Mouse (Mus musculus) stomach, embryonic 15.5 days (tissue): ENCODE measurements around the gene Chchd1. TPM values are rescaled to one million over a fixed set of nuclear protein-coding genes. Genes with fewer than 3 reads are reported as not detected.
A peak's percentile ranks its signal among the peaks of the same experiment; 100 is the strongest.

ENCODE experiments used
- ATAC-seq: fragments of 200-750 bp; cut with Nextera tagmentation; 2 replicates; pipeline ENCODE4 v1.8.0; 2017; ENCODE audit warnings: low read depth, moderate number of reproducible peaks, moderate TSS enrichment; ENCODE audit not compliant: insufficient read depth, low FRiP score
- H3K27ac ChIP-seq: fragments of 300-500 bp; sonication (generic); 2 replicates; pipeline ENCODE4 v1.5.1; 2015; ENCODE audit warnings: mild to moderate bottlenecking, inconsistent platforms
- H3K27me3 ChIP-seq: fragments of 300-500 bp; sonication (generic); replicated peaks from 2 replicates; pipeline ENCODE4 v1.6.1; 2015; ENCODE audit warnings: inconsistent platforms
- H3K36me3 ChIP-seq: fragments of 300-500 bp; sonication (generic); 2 replicates; pipeline ENCODE4 v1.6.1; 2015; ENCODE audit warnings: inconsistent platforms
- H3K4me1 ChIP-seq: fragments of 300-500 bp; sonication (generic); 2 replicates; pipeline ENCODE4 v1.6.1; 2015; ENCODE audit warnings: inconsistent platforms
- H3K4me2 ChIP-seq: fragments of 300-500 bp; sonication (generic); 2 replicates; pipeline ENCODE4 v1.6.1; 2015; ENCODE audit warnings: mild to moderate bottlenecking, inconsistent platforms
- H3K4me3 ChIP-seq: fragments of 300-500 bp; sonication (generic); replicated peaks from 2 replicates; pipeline ENCODE4 v1.5.1; 2015; ENCODE audit warnings: inconsistent platforms
- H3K9ac ChIP-seq: fragments of 300-500 bp; sonication (generic); 2 replicates; pipeline ENCODE4 v1.6.1; 2015; ENCODE audit warnings: inconsistent platforms
- H3K9me3 ChIP-seq: fragments of 300-500 bp; sonication (generic); 2 replicates; pipeline ENCODE4 v1.6.1; 2016; ENCODE audit warnings: inconsistent platforms
- WGBS: fragments of 180-500 bp; shearing (Covaris S2); methylation state at CpG from one replicate; pipeline ENCODE4 v1.1.7; 2015; 5-methylcytosine and 5-hydroxymethylcytosine counted together
- polyA plus RNA-seq: library from polyadenylated mRNA; unstranded; fragments of >200 nt; fragmentation: Nextera tagmentation; extraction: Ambion mirVana; gene quantifications from 2 replicates; pipeline ENCODE4 v1.2.1, GENCODE M21; 2015

The Chchd1 gene
- polyA plus RNA-seq, 1 experiment from 2014 or later = 192 TPM

DNA sequence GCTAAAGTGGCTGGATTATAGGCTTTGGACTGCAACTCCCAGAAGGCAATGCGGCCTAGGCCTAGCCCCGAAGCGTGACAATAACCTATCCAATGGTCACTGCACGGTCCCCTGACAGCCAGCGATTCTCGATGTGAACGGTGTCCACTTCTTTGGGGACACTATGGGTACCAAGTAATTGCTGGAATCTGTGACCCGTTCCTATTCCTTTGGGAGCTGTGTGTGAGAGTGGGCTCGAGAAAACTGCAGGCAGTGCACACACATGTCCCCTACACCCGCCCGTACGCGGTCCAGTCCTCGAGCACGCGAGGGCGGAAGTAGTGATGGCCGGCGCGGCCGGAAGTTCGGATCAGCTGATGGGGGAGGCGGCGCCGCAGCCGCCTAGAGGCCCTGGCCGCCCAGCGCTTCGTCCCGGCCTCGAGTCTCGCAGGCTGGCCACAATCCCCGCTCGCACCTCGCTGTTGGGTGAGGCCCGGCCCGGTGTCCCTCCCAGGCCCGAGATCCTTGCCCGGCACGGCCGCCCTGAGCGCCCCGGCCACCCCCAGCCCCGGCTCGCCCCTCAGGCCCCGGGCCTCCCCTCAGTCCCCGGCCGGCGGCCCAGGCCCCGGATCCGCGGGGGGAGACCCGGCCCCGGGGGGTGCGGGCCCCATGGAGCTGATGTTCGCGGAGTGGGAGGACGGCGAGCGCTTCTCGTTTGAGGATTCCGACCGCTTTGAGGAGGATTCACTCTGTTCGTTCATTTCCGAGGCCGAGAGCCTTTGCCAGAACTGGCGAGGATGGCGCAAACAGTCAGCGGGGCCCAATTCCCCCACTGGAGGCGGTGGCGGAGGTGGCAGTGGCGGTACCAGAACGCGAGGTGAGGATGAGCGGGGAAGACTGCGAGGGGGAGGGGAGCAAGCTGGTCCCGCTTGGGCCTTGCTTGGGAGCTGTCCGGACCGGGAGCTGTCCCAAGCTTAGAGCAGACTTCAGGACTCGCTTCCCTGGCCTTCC is 4.7 kb downstream of the Chchd1 start, which contains the start of gene Zswim8:
Gene Zswim8, plus strand, starts transcription at position 352 of the 990 bp plus-strand sequence.
- WGBS = under 1% methylated on average over 80 of the region's 80 CpGs
- Histone ChIP-seq H3K36me3 (peaks cover 26% of the 10 kb centered on the region), H3K9ac (peak within 1 kb of the TSS; percentile 99), H3K4me2 (peak within 1 kb of the TSS; percentile 79), H3K9me3 (no peaks in the 10 kb centered on the region), H3K27ac (peak within 1 kb of the TSS; percentile 86), H3K27me3 (no peaks in the 10 kb centered on the region), H3K4me3 (peak within 1 kb of the TSS; percentile 90), H3K4me1 (peaks cover 13% of the 10 kb centered on the region)
- ATAC-seq = peak; percentile 93

DNA sequence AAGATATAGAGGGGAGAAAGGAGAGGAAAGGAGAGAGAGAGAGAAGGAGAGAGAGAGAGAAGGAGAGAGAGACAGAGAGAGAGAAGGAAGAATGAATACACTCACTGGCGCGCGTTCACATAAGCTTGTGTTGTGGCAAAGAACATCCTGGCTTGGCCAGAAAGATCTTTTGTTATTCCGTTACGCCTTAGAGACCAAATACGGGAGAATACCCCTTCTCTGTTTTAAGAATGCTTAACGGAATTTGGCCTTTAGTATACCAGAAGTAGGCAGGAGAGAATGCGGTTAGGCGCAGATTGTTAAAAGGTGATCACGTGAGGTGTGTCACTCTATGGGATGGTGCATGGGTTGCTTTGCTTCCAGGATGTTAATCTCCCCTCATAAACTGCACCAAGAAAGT is 5.4 kb downstream of the Chchd1 start:
- no peaks in the 10 kb centered on the region for H3K27me3 ChIP-seq
- H3K4me1 ChIP-seq = peaks cover 13% of the 10 kb centered on the region
- no peak for ATAC-seq
- peaks cover 33% of the 10 kb centered on the region for H3K36me3 ChIP-seq
- H3K9me3 ChIP-seq = no peaks in the 10 kb centered on the region
- peak overlapping the region; percentile 90 for H3K4me3 ChIP-seq
- peak overlapping the region; percentile 79 for H3K4me2 ChIP-seq
- WGBS = 7% methylated on average over 10 of the region's 10 CpGs
- H3K9ac ChIP-seq = peak overlapping the region; percentile 99
- H3K27ac ChIP-seq = no peak overlapping the region

DNA sequence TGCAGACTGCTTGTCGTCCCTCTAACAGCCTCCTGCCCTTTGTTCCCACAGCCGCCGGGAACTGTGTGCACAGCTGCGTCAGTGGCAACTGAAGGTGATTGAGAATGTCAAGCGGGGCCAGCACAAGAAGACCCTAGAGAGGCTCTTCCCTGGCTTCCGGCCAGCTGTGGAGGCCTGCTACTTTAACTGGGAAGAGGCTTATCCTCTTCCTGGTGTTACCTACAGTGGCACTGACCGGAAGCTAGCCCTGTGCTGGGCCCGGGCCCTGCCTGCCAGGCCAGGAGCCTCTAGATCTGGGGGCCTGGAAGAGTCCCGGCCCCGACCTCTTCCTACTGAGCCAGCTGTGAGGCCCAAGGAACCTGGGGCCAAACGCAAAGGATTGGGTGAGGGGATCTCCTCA is 11.0 kb downstream of the Chchd1 start:
- H3K27me3 ChIP-seq = no peaks in the 10 kb centered on the region
- 65% methylated on average over 11 of the region's 11 CpGs for WGBS
- peaks cover 9% of the 10 kb centered on the region for H3K4me1 ChIP-seq
- H3K27ac ChIP-seq = peak overlapping the region; percentile 57; the same call in 1 of the 2 replicates
- H3K36me3 ChIP-seq = peaks cover 73% of the 10 kb centered on the region
- no peak overlapping the region for H3K4me3 ChIP-seq
- no peaks in the 10 kb centered on the region for H3K9me3 ChIP-seq
- peak; percentile 58 for ATAC-seq
- no peak overlapping the region for H3K9ac ChIP-seq
- H3K4me2 ChIP-seq = no peak overlapping the region

DNA sequence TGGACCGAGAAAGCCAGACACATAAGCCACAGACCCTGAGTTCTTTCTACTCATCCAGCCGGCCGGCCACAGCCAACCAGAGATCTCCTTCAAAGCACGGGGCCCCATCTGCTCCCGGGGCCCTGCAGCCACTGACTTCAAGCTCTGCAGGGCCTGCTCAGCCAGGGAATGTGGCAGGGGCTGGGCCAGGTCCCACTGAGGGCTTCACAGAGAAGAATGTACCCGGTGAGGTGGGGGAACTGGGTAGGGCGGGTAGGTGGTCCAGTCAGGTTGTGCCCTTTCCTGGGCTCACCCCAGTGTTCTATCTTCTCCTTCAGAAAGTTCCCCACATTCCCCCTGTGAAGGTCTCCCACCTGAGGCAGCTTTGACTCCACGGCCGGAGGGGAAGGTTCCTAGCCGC is 15.6 kb downstream of the Chchd1 start:
- Histone ChIP-seq H3K4me3 (no peak overlapping the region), H3K36me3 (peaks cover 82% of the 10 kb centered on the region), H3K27me3 (no peaks in the 10 kb centered on the region), H3K27ac (no peak overlapping the region), H3K4me1 (peaks cover 4% of the 10 kb centered on the region), H3K4me2 (no peak overlapping the region), H3K9ac (no peak overlapping the region), H3K9me3 (no peaks in the 10 kb centered on the region)
- ATAC-seq = no peak
- WGBS = 88% methylated on average over 10 of the region's 10 CpGs

DNA sequence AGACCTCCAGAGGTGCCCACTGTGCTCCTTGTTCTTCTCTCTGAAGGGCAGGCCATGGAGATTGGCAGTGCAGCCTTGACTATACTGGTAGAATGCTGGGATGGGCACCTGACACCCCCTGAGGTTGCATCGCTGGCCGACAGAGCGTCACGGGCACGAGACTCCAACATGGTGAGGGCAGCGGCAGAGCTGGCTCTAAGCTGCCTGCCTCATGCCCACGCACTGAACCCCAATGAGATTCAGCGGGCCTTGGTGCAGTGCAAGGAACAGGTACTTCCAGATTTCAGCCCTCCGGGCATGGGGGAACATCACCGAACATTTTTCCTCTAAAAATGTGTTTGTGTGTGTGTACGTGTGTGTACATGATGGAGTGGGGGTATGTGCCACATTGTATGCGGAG is 17.0 kb downstream of the Chchd1 start:
- no peak overlapping the region for H3K27ac ChIP-seq
- no peaks in the 10 kb centered on the region for H3K9me3 ChIP-seq
- H3K4me2 ChIP-seq = no peak overlapping the region
- ATAC-seq = no peak
- H3K36me3 ChIP-seq = peaks cover 80% of the 10 kb centered on the region
- H3K4me1 ChIP-seq = no peaks in the 10 kb centered on the region; the same call in 1 of the 2 replicates
- H3K27me3 ChIP-seq = no peaks in the 10 kb centered on the region
- no peak overlapping the region for H3K9ac ChIP-seq
- 91% methylated on average over 12 of the region's 12 CpGs for WGBS
- no peak overlapping the region for H3K4me3 ChIP-seq

DNA sequence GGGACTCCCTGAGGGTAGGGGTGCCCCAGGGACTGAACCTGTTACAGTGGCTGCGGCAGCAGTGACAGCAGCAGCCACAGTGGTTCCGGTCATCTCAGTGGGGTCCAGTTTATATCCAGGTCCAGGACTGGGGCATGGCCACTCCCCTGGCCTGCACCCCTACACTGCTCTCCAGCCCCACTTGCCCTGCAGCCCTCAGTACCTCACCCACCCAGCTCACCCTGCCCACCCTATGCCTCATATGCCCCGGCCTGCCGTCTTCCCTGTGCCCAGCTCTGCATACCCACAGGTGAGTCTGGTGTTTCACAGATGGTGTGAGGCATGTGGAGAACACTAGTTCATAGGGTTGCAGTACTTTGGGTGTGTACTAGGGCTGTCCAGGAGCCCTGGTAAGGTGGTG is 18.6 kb downstream of the Chchd1 start:
- WGBS = 91% methylated on average over 4 of the region's 4 CpGs
- Histone ChIP-seq H3K4me1 (no peaks in the 10 kb centered on the region), H3K4me3 (no peak overlapping the region), H3K4me2 (no peak overlapping the region), H3K9ac (no peak overlapping the region), H3K27me3 (no peaks in the 10 kb centered on the region), H3K36me3 (peaks cover 76% of the 10 kb centered on the region), H3K9me3 (no peaks in the 10 kb centered on the region), H3K27ac (no peak overlapping the region)
- ATAC-seq = no peak; the same call in 1 of the 2 replicates

DNA sequence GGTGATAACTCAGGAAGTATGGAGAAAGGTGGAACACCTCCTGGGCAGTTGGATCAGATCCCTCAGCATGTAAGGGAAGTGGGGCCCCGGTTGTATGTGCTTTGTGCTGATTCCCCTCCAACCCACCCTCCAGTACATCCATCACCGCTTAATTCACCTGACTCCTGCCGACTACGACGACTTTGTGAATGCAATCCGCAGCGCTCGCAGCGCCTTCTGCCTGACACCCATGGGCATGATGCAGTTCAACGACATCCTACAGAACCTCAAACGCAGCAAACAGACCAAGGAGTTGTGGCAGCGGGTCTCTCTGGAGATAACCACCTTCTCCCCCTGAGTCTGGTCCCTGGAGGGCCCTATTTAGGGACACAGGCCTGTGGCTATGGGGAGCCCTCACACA is 20.2 kb downstream of the Chchd1 start:
- H3K4me1 ChIP-seq = no peaks in the 10 kb centered on the region
- H3K9ac ChIP-seq = no peak overlapping the region
- 84% methylated on average over 12 of the region's 12 CpGs for WGBS
- no peaks in the 10 kb centered on the region for H3K9me3 ChIP-seq
- peaks cover 75% of the 10 kb centered on the region for H3K36me3 ChIP-seq
- no peak overlapping the region for H3K4me2 ChIP-seq
- ATAC-seq = no peak
- H3K27ac ChIP-seq = no peak overlapping the region
- H3K4me3 ChIP-seq = no peak overlapping the region
- no peaks in the 10 kb centered on the region for H3K27me3 ChIP-seq

DNA sequence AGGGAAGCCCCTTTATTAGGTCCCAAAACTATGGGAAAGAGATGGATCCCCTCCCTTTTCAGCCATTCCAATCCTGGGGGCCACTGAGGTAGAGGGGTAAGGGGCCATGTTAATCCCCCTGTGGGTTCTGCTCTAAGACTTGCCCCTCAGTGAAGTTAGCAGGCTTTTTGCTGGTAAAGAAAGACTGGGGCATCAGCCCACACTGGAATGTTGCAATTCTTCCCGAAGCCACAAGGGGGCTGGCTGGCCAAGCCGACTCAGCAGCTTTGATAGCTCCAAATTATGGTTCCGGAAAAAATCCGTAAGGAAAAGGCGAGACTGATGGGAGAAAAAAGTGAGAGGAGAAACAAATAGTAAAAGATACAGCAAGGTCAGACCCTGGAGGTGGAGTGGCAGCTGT is 21.2 kb downstream of the Chchd1 start:
- H3K4me1 ChIP-seq = no peaks in the 10 kb centered on the region
- H3K9ac ChIP-seq = no peak overlapping the region
- no peak overlapping the region for H3K27ac ChIP-seq
- ATAC-seq = no peak
- 22% methylated on average over 5 of the region's 5 CpGs for WGBS
- no peak overlapping the region for H3K4me3 ChIP-seq
- no peaks in the 10 kb centered on the region for H3K9me3 ChIP-seq
- no peak overlapping the region for H3K4me2 ChIP-seq
- peaks cover 72% of the 10 kb centered on the region for H3K36me3 ChIP-seq
- no peaks in the 10 kb centered on the region for H3K27me3 ChIP-seq

DNA sequence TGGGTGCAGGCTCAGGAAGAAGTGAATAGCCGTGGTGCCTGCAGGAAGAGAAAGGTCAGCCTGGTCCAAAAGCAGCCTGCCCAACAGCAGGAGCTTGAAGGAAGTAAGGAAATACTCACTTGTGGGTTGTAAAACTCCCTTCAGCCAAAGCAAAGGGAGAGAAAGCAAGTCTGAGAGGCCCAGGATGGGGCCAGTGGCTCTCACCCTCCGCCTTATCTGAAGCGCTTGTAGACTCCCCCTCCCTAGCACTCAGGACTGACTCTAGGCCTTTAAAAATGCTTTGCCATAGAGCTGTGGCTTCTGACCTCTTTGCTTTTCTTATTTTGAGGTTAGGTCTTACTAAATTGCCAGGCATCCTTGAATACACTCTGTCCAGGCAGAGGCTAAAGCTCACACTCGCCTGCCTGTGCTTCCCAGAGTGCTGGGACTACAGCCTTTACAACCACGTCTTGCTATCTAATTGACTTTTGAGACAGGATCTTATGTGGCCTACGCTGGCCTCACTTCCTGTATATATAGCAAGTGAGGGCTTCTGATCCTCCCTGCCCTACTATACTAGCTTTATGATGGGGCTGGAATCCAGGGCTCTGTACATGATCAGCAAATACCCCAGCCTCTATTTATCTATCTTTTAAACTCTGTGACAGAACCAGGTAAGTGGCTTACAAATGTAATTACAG is 23.0 kb downstream of the Chchd1 start:
- H3K4me2 ChIP-seq = no peak overlapping the region
- no peaks in the 10 kb centered on the region for H3K4me1 ChIP-seq
- no peaks in the 10 kb centered on the region for H3K9me3 ChIP-seq
- ATAC-seq = no peak
- peaks cover 75% of the 10 kb centered on the region for H3K36me3 ChIP-seq
- no peak overlapping the region for H3K9ac ChIP-seq
- H3K4me3 ChIP-seq = no peak overlapping the region
- 63% methylated on average over 6 of the region's 6 CpGs for WGBS
- H3K27me3 ChIP-seq = no peaks in the 10 kb centered on the region
- H3K27ac ChIP-seq = peak overlapping the region; percentile 48; the same call in 1 of the 2 replicates

DNA sequence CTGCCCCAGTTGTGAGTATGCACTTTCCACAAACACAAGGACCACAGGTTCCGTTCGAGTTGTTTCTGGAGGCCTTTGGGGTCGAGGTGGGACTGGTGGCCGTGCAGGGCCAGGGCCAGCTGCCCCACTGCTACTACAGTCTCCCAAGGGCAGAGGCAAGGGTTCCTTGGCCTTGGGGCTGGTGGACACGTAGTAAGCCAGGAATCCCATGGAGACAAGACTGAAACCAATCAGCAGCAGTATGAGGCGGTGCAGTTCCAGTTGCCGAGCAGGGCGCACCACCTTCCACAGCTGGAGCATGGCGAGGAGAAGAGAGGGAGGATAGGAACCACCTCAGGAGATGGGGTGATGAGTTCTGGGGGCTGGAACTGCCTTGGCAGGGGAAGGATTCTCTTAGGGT is 27.1 kb downstream of the Chchd1 start:
- Histone ChIP-seq H3K27ac (no peak overlapping the region), H3K4me1 (peaks cover under 1% of the 10 kb centered on the region; the same call in 1 of the 2 replicates), H3K9ac (no peak overlapping the region), H3K4me3 (no peak overlapping the region), H3K9me3 (no peaks in the 10 kb centered on the region), H3K36me3 (peaks cover 41% of the 10 kb centered on the region), H3K4me2 (no peak overlapping the region), H3K27me3 (no peaks in the 10 kb centered on the region)
- 93% methylated on average over 9 of the region's 9 CpGs for WGBS
- ATAC-seq = no peak

DNA sequence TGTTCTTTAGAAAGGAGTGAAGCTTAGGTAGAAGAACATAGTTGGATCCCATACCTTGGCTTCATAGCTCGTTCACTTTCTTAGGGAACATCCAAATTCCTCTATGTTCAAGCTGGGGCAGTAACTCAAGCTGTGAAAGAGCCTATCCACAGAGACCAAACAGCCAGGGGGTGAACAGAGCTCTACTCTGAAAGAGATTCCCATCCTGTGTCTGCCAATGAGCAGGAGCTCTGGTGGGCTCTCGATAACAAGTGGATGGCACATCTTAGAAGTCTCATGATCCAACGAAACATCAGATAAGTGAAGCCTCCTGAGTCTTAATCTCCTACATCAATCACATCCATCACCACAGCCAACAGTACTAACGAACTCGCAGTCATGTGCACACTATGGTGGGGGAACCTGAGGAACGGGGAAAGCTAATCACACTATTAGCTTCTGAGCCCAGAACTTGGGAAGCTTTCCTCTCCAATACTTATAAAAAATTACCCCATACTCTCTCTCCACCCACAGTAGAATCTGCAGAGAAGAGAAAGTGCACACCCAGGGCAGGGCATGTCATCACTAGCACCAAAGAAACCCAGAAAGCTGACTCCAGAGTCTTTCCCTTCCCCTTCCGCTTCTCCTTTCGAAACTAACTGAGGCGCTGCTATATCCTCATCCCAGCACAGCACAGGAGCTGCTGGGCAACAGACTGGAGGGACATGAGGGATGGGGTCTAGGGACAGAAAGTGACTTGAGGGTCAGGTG is 28.2 kb downstream of the Chchd1 start:
- WGBS = 81% methylated on average over 9 of the region's 9 CpGs
- Histone ChIP-seq H3K4me2 (no peak overlapping the region), H3K27ac (no peak overlapping the region), H3K9me3 (no peaks in the 10 kb centered on the region), H3K4me1 (peaks cover 5% of the 10 kb centered on the region), H3K9ac (no peak overlapping the region), H3K4me3 (no peak overlapping the region), H3K36me3 (peaks cover 36% of the 10 kb centered on the region), H3K27me3 (no peaks in the 10 kb centered on the region)
- ATAC-seq = no peak
